Mouse (Mus musculus) Muller cell, postnatal 12 days (primary cell): ENCODE measurements around the gene Kcnc1.

Experiments used
- DNase-seq: peaks from one replicate; pipeline ENCODE4 v3.0.0-alpha.2; 2015; ENCODE audit errors: inconsistent ontology term

Gene Kcnc1

GRCm38 (mm10) chr7:46394933-46395332 lies 1.4 kb upstream of the Kcnc1 start:
- DNase-seq: no peak

GRCm38 (mm10) chr7:46395571-46395970 lies 726 bp upstream of the Kcnc1 start:
- no peak for DNase-seq

- DNase-seq: no peak
Observed at GRCm38 (mm10) chr7:46396928-46397731, 833 bp downstream of the Kcnc1 start.

GRCm38 (mm10) chr7:46397732-46398333 lies 1.5 kb downstream of the Kcnc1 start:
- no peak for DNase-seq

DNA sequence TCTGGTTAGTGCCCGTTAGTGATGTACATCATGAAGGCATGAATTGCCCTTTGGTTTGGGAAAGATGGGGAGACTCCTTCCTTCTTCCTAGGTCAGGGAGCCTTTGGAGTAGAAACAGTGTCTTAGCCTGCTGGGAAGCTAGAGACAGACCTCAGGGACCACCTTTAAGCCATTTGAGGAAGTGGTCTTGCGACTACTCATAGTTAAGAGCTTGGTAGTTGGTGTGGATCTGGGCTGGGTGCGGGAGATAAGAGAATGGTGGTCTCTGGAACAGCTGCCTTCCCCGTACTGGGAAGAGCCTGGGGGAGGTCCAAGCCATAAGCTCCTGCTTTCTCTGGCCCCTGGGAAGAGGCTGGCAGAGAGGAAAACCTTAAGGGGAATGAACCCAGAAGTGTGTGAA lies 2.3 kb downstream of the Kcnc1 start:
- DNase-seq: no peak

DNA sequence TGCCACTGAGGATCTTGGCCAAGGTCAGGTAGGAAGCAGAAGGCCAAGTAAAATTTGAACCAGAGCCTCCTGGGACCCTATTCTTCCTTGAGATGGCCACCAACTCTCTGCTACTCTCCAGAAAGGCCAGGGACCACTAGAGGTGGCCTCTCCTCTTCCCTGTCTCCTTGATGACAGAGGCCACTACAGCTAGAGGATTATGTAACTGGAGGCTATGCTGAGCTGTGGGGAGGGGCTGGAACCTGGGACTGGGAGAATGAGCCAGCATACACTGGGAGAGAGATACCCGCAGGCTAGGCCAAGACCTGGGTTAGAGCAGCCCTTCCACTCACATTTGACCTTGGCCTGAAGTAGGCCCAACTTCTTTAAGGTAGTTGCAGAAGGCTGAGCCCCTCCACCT lies 3.4 kb downstream of the Kcnc1 start:
- DNase-seq: no peak

GRCm38 (mm10) chr7:46400346-46400745 lies 4.0 kb downstream of the Kcnc1 start:
- no peak for DNase-seq

DNA sequence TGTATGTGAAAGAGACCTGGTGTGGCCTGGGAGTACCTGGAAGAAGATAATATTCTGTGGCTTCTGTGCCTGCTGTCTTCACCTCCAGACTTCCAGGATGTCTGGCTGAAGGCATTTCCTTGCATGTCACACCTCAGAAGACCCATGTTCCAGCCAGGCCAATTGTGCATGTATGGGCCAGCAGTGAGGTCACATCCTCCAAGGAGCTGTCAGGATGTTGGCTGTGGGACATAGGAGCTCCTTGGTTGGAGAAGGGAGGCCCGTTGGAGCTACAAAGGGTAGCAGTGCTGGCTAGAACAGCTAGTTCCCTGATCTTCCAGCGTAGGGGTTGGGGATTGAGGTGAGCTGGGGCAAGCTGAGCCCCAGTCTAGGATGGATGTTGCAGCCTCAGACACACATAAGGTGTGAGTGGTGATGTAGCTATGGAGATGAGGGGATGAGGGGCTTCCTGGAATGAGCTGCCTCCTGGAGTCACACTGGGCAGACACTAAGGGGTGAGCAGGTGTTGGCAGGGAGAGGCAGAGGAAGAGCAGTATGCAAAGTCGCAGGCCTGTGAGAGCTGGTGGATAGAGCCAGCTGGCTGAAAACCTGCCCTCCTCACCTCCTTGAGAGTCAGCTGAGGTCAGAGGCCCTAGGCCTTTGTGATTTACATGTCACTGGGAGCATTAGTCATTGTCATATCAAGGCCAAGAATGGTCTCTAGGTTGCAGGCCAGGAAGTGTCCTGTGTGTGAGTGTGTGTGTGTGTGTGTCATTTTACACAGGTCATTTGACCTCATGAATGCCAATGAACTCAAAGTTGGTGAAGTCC lies 5.3 kb downstream of the Kcnc1 start:
- DNase-seq: no peak

DNA sequence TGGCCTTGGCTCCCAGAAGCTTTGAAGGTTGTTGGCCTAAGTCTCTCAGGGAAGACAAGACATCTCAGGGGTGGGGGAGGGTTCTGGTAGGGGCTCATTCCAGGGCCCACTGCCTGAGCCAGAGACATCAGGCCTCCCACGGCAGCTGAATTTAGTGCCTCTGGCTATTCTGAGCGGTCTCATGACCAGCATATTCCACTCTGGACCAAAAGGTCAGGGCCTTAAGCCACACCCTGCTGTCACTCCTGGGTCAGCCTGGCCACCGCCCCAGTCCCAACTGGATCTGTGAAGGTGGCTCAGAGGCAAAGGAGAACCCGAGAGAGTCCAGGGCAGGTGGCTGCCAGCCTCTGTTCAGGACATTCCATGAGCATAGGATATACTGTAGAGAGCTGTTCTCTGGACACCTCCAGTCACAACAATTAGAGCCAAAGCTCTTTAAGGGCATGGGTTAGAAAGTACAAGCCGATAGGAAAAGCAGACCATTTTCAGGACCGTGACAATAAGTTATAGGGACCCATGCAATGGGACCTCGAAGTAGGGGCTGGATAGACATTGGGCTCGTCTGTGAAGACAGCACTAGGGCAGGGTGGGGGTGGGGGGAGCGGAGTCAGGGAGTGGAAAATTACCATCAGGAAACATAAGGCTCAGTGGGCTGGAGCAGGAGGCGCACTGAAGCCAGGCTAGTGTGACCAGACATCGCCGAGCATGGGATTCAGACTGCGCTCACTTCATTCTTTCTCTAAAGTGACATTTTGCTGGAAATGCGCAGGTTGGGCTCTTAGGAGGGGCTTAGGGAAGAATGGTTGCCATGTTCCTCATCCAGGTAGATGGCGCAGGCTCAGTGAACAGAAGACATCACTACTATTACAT lies 7.6 kb downstream of the Kcnc1 start:
- no peak for DNase-seq

DNA sequence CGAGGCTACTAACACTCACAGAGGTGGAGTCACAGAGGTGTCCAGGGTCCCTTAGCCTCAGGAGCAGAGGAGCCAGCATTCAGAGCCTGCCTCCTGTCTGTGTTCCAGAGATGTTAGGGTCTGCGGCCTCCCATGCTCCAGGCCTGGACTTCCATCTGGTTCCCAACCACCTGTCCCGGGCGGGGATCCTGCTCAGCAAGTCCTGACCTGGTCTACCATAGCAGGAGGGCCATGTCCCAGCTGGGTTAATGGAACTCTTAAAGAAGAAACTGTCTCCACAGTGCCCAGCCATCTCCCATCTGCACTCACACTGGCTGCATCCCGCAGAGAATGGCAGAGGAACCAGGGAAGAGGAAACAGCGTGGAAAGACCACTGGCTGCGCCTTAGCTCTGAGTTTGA lies 8.5 kb downstream of the Kcnc1 start:
- no peak for DNase-seq

DNA sequence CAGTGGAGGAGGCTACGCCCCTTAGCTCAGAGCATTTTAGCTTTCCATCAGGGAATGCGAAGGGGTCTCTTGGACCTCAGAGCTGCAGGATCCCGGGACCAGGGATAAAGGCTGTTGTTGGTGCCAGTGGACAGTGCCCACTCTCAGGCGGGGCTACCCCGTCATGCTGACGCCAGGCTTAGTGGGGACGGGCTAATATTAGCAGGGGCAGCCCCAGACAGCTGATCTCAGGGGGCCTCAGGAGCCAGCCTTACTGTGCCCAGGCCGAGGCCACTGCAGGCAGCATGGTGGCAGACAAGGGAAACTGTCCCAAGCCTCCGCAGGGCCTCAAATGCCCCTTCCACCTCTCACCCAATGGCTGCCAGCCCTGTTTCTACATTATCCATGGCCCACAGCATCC lies 12.3 kb downstream of the Kcnc1 start:
- no peak for DNase-seq

DNA sequence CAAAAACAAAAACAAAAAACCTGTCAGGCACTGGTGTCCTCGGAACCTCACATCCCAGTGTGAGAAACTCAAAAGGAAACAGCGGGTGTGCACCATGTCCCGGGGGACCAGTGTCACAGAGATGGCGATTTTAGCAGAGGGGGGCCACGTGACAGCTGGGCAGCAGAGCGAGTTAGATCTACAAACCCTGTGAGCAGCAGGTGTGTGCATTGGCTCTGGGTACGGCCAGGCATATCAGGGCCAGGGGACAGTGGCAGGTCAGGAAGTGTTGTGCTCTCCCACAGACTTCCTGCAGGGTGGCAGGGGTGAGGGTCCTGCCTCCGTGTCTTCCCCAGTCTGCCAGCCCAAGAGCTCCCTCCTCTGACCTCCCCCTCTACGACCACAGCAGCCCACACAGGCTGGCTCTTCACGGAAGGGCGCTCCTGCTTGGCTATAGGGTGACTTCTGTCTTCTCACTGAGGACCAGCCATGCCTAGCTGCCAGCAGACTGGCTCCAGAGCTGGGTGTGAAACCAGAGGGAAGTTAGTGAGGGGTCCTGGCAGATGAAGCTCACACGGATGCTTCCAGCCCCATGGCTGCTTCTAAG lies 13.0 kb downstream of the Kcnc1 start:
- no peak for DNase-seq

- no peak for DNase-seq
Observed at GRCm38 (mm10) chr7:46410727-46411126, 14.4 kb downstream of the Kcnc1 start.

- DNase-seq: no peak
Observed at GRCm38 (mm10) chr7:46412823-46413222, 16.5 kb downstream of the Kcnc1 start.

DNA sequence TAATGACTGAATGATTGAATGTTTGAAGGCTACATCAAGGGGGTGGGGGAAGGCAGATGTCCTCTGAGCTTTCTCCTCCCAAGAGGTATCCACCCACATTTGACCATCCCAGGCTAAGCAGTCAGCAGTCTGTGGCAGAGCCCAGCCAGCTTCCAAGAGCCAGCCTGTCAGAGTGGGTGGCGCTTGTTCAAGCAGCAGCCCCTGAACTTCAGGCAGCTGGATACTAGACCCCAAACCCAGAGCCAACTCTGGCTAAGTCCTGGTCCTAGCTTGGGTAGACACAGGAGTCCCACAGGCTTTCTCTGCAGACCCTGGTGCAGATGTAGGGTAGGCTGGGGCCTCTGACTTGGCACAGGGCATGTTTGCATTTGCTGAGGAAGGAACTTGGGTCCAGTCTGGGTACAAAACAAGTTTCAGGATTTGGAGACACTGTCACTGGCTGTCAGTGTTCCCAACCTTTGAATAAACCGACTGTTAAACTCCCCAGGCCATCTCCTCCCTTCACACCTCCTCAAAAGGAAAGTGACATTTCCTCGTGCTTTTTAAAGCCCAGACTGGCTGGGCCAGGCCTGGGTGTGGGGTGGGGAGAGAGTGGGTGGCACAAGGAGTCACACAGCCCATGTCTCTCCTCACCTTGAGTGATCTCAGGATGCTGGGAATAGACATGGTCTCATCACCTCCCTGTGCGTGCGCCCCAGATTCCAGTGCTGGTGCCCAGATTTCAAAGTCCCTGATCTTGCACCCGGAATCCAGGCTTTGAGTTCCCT lies 17.8 kb downstream of the Kcnc1 start:
- no peak for DNase-seq

GRCm38 (mm10) chr7:46415818-46416425 lies 19.6 kb downstream of the Kcnc1 start:
- peak; percentile 32 for DNase-seq

- DNase-seq: no peak
Observed at GRCm38 (mm10) chr7:46417467-46417866, 21.2 kb downstream of the Kcnc1 start.

DNA sequence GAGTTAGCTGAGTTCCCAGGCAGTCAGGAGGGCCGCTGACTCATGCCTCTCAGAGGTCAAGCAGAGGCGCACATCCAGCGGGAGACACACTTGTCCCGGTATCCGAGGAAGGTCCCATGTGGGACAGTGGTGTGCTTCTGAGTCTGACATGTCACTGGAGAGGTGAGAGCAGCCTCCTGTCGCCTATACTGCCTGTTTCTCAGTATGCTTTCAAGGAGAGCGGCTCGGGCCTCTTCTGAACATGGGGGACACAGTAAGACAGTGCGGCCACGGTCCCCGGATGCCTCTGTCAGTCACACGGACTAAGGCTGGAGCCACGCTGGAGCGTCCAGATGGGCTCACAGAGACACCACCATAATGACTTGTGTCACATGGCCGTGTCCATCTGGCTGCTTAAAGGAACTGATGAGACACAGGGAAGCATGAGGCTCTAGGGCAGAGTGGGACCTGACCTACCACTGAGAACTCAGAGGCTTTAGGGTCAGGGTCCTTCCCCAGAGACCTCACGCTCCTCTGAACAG lies 21.9 kb downstream of the Kcnc1 start:
- DNase-seq: no peak

DNA sequence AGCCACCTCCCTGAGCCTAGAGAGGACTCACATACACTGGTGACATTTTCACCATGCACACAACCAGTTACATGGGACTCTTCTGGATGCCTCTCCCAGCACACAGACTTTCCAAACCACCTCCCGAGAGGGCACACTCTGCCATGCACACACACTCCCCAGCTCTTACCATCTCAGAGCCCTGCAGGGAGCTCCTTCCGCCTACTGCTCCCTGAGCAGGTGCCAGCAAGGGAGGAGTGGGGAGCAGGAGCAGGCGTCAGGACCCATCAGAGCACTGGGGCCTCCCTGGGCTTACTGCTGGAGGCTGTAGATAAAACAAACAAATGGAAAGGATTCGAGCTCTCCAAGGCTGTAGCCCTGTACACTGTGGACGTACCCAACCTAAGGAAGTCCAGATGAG lies 25.2 kb downstream of the Kcnc1 start:
- no peak for DNase-seq
